In genomic region chr5:139323260-139323924, GRCm38 (mm10) we compare ENCODE assay signal across 10 mouse cellular contexts. TPM values are rescaled to one million over a fixed set of nuclear protein-coding genes. Genes with fewer than 3 reads are reported as not detected.
A peak's percentile ranks its signal among the peaks of the same experiment; 100 is the strongest.
DNase-seq lines count a peak whose midpoint lies in the region; ATAC-seq and TF ChIP-seq lines count a peak whose summit lies in the region.
"Had no signal": no experiment of that assay in that cellular context is flagged by ENCODE, and none has a peak within 500 bp of the region (broad histone marks: within the 10 kb centered on the region; RNA-seq: fewer than 3 reads in every experiment).

No protein-coding gene starts in this region.

- peaks cover 46% of the 10 kb centered on the region for H3K4me1 ChIP-seq in bone marrow macrophage, adult 2 months (ENCODE audit: control insufficient read depth, insufficient read depth, low read length)
- H3K4me1 ChIP-seq in hindbrain, embryonic 16.5 days (ENCODE audit: control insufficient read depth, insufficient read depth, low read depth, low read length), result peaks cover 14% of the 10 kb centered on the region
- peaks cover 12% of the 10 kb centered on the region; the same call in 1 of the 2 replicates for H3K4me1 ChIP-seq in liver, postnatal 0 days (ENCODE audit: insufficient read depth)

- H3K27me3 ChIP-seq in hindbrain, embryonic 16.5 days (replicated peaks; ENCODE audit: control insufficient read depth, insufficient read depth, low read length), result no peaks in the 10 kb centered on the region; the same call in 1 of the 2 replicates
- no peaks in the 10 kb centered on the region; the same call in 1 of the 2 replicates for H3K27me3 ChIP-seq in liver, postnatal 0 days (ENCODE audit: insufficient read depth, low read length)

- H3K9ac ChIP-seq in hindbrain, embryonic 16.5 days (ENCODE audit: low read depth, low read length), result peak overlapping the region; percentile 89; the same call in 1 of the 2 replicates
- H3K9ac ChIP-seq in liver, postnatal 0 days (replicated peaks), result no peak overlapping the region

- peak overlapping the region; percentile 94 for H3K27ac ChIP-seq in left cerebral cortex, adult 2 months
- H3K27ac ChIP-seq in bone marrow macrophage, adult 2 months (ENCODE audit: insufficient read depth, low read depth, low read length), result peak overlapping the region; percentile 86
- no peak overlapping the region for H3K27ac ChIP-seq in hindbrain, embryonic 16.5 days (ENCODE audit: low read depth, low read length)
- 0 out of 2 replicates have a peak overlapping the region, but pooled peaks have one; percentile 13 for H3K27ac ChIP-seq in liver, postnatal 0 days (ENCODE audit: low read depth)

- TF ChIP-seq CTCF in left cerebral cortex, adult 2 months (IDR thresholded peaks at IDR 0.05), result no peak
- no peak for TF ChIP-seq CTCF in bone marrow macrophage, adult 2 months (IDR thresholded peaks at IDR 0.05; ENCODE audit: low read depth, low read length)
- no peak for TF ChIP-seq CTCF in liver, postnatal 0 days (IDR thresholded peaks at IDR 0.05; ENCODE audit: low read depth)

- H3K9me3 ChIP-seq in hindbrain, embryonic 16.5 days (ENCODE audit: control insufficient read depth, low read length), result no peaks in the 10 kb centered on the region
- no peaks in the 10 kb centered on the region for H3K9me3 ChIP-seq in liver, postnatal 0 days (ENCODE audit: low read length)

- no peak for TF ChIP-seq EP300 in liver, postnatal 0 days (IDR thresholded peaks at IDR 0.05; ENCODE audit: low read depth)

- H3K4me2 ChIP-seq in hindbrain, embryonic 16.5 days (ENCODE audit: low read length), result peak overlapping the region; percentile 74
- peak overlapping the region; percentile 89 for H3K4me2 ChIP-seq in liver, postnatal 0 days (ENCODE audit: low read depth, low read length)

- intact Hi-C loops in left cerebral cortex, adult 2 months (cut with DNase I), result loop anchor here (5.0 kb wide), 1 partner anchor 121 kb away; the partner anchor contains the start of gene Sun1

- peak in 1 of 2 experiments; percentile 22 for DNase-seq in left cerebral cortex, adult 2 months (ENCODE audit: extremely low spot score in 1 of 2, low spot score in 2 of 2)
- DNase-seq in left cerebral cortex, adult 11 months (ENCODE audit: low spot score), result no peak
- no peak for DNase-seq in liver, postnatal 0 days
- DNase-seq in gastrocnemius, postnatal 25 days, result no peak
- DNase-seq in thymus, postnatal 36 days, result no peak
- no peak for DNase-seq in frontal cortex, postnatal 36 days (ENCODE audit: low spot score in 2 of 2)

- ATAC-seq in hindbrain, embryonic 16.5 days, result no peak
- ATAC-seq in liver, postnatal 0 days, result no peak

- no peak for TF ChIP-seq POLR2A in bone marrow macrophage, adult 2 months (IDR thresholded peaks at IDR 0.05; ENCODE audit: borderline replicate concordance, low read depth, low read length)

- H3K4me3 ChIP-seq in left cerebral cortex, adult 2 months, result peak overlapping the region; percentile 89
- peak overlapping the region; percentile 83 for H3K4me3 ChIP-seq in bone marrow macrophage, adult 2 months (ENCODE audit: insufficient read depth, low read length)
- peak overlapping the region; percentile 70 for H3K4me3 ChIP-seq in hindbrain, embryonic 16.5 days (ENCODE audit: low read length)
- peak overlapping the region; percentile 62; the same call in 1 of the 2 replicates for H3K4me3 ChIP-seq in liver, postnatal 0 days (ENCODE audit: low read depth, low read length)
- H3K4me3 ChIP-seq: myocyte had no signal

- 80% methylated on average over 9 of the region's 9 CpGs for WGBS in hindbrain, embryonic 16.5 days
- WGBS in liver, postnatal 0 days (ENCODE audit: insufficient replicate concordance), result 73% methylated on average over 9 of the region's 9 CpGs

- H3K36me3 ChIP-seq in hindbrain, embryonic 16.5 days (ENCODE audit: control insufficient read depth, insufficient read depth, low read length), result no peaks in the 10 kb centered on the region
- no peaks in the 10 kb centered on the region for H3K36me3 ChIP-seq in liver, postnatal 0 days (replicated peaks; ENCODE audit: insufficient read depth, low read length)

RNA-seq across cellular contexts. Expression of gene Adap1, which starts 2.0 kb away (rescaled TPM):
- 100 to 1,000 TPM; 242 to 256 TPM for total RNA-seq in left cerebral cortex, adult 2 months (2021)
- 73.2 and 77.1 TPM in 2 replicates for polyA plus RNA-seq in bone marrow macrophage, adult 2 months (2012; ENCODE audit: insufficient read depth, insufficient read length, missing spikeins)
- 57.5 and 66.5 TPM in 2 replicates for polyA plus RNA-seq in hindbrain, embryonic 16.5 days (2015; fragmentation: Nextera tagmentation; extraction: Ambion mirVana)
- 3.7 and 4.3 TPM in 2 replicates for polyA plus RNA-seq in liver, postnatal 0 days (2015; fragmentation: Nextera tagmentation; extraction: Ambion mirVana)
- 1 to 10 TPM; 1.1 to 1.4 TPM for total RNA-seq in gastrocnemius, postnatal 25 days (2021)

RNA-seq across cellular contexts. Expression of gene Cox19, which starts 27.8 kb away (rescaled TPM):
- 10 to 100 TPM; 67.6 to 69.4 TPM for total RNA-seq in left cerebral cortex, adult 2 months (2021)
- 31.4 and 36.1 TPM in 2 replicates for polyA plus RNA-seq in bone marrow macrophage, adult 2 months (2012; ENCODE audit: insufficient read depth, insufficient read length, missing spikeins)
- 95.1 and 98.6 TPM in 2 replicates for polyA plus RNA-seq in hindbrain, embryonic 16.5 days (2015; fragmentation: Nextera tagmentation; extraction: Ambion mirVana)
- 34.4 and 37.1 TPM in 2 replicates for polyA plus RNA-seq in liver, postnatal 0 days (2015; fragmentation: Nextera tagmentation; extraction: Ambion mirVana)
- total RNA-seq in gastrocnemius, postnatal 25 days (2021), result 10 to 100 TPM; 74.4 to 86.5 TPM

RNA-seq across cellular contexts. Expression of gene Cyp2w1, which starts 29.0 kb away (rescaled TPM):
- not detected for total RNA-seq in left cerebral cortex, adult 2 months (2021)
- not detected in 2 replicates for polyA plus RNA-seq in bone marrow macrophage, adult 2 months (2012; ENCODE audit: insufficient read depth, insufficient read length, missing spikeins)
- not detected in 2 replicates for polyA plus RNA-seq in hindbrain, embryonic 16.5 days (2015; fragmentation: Nextera tagmentation; extraction: Ambion mirVana)
- not detected in 2 replicates for polyA plus RNA-seq in liver, postnatal 0 days (2015; fragmentation: Nextera tagmentation; extraction: Ambion mirVana)
- not detected for total RNA-seq in gastrocnemius, postnatal 25 days (2021)
- total RNA-seq: layer of hippocampus, adult 18-20 months had no signal
- polyA plus RNA-seq: myocyte had no signal

RNA-seq across cellular contexts. Expression of gene Gpr146, which starts 54.1 kb away (rescaled TPM):
- total RNA-seq in left cerebral cortex, adult 2 months (2021), result 10 to 100 TPM; 12.5 to 13.9 TPM
- 34.5 and 34.7 TPM in 2 replicates for polyA plus RNA-seq in bone marrow macrophage, adult 2 months (2012; ENCODE audit: insufficient read depth, insufficient read length, missing spikeins)
- 3.1 and 4.0 TPM in 2 replicates for polyA plus RNA-seq in hindbrain, embryonic 16.5 days (2015; fragmentation: Nextera tagmentation; extraction: Ambion mirVana)
- 14.5 and 14.7 TPM in 2 replicates for polyA plus RNA-seq in liver, postnatal 0 days (2015; fragmentation: Nextera tagmentation; extraction: Ambion mirVana)
- total RNA-seq in gastrocnemius, postnatal 25 days (2021), result 10 to 100 TPM; 23.5 to 23.6 TPM

Comparison
In these comparisons a context has a peak if more than half of its experiments do, and no peak if none do; other contexts are left out.
1. RNA of gene Adap1, which starts 2.0 kb away (polyA plus RNA-seq): 73.2 to 77.1 TPM in bone marrow macrophage, adult 2 months and 57.5 to 66.5 TPM in hindbrain, embryonic 16.5 days; 3.7 to 4.3 TPM in liver, postnatal 0 days; every median in the first group is over 10 times any median in the second.
2. Peak in every context shown above with its lines, with median percentiles within 50 percentile points of each other: H3K4me3 ChIP-seq.